Mouse (Mus musculus) thymus, postnatal 14 days (tissue): ENCODE data around the gene Mars2.
A peak's percentile ranks its signal among the peaks of the same experiment; 100 is the strongest.

ENCODE experiments used
- DNase-seq: peaks from one replicate; pipeline ENCODE4 v3.0.0; 2021

The Mars2 gene

DNA sequence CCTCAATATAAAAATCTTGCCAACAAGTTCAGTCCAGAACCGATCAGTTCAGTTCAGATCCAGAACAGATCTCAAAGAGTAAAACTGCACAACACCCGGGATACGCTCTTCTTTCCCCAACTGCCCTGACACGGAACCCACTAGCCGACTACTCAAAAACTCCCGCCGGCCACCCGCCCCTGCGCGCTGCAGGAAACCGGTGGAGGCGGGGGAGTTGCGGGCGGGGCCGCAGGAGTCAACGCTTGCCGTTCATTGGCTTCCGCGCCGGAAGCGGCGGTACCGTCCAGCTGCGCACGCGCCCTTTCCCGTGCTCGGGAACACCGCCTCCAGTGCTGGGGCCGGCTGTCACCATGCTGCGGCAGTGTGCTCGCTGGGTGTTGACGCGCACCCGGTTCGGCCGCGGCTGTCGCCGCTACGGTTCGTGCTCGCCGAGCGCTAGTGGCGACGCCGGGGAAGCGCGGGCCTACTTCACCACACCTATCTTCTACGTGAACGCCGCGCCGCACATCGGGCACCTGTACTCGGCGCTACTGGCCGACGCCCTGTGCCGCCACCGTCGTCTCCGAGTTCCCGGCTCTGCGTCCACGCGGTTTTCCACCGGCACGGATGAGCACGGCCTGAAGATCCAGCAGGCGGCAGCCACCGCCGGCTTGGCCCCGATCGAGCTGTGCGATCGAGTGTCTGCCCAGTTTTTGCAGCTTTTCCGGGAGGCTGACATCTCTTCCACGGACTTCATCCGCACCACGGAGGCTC, at the start of gene Mars2:
Gene Mars2 (plus strand): TSS at position 288 of the 753 bp plus-strand sequence.
- DNase-seq, result peak; percentile 97

- DNase-seq, result no peak
Measured at GRCm38 (mm10) chr1:55192015-55192414, 45.0 kb upstream of the Mars2 start.

GRCm38 (mm10) chr1:55192824-55193223, 44.2 kb upstream of the Mars2 start:
- DNase-seq, result peak; percentile 29

DNA sequence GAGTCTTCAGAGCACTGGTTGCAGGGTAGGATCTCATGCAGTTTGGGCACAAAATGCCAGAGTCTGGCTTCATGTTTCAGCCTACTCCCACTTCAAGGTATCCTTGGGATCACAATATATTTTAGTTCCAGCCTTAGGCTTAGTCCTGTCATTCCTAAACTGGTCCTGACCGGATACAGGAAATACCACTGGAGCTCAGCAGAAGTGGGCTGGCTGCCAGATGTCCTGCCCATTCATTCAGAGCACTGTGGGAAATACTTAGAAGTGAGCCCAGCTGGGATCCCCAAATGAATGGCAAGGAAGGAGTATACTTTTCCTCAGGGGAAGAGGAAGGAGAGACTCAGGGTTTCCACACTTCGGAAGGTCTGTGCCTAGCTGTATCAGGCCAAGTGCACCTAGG, 43.7 kb upstream of the Mars2 start:
- no peak for DNase-seq

DNA sequence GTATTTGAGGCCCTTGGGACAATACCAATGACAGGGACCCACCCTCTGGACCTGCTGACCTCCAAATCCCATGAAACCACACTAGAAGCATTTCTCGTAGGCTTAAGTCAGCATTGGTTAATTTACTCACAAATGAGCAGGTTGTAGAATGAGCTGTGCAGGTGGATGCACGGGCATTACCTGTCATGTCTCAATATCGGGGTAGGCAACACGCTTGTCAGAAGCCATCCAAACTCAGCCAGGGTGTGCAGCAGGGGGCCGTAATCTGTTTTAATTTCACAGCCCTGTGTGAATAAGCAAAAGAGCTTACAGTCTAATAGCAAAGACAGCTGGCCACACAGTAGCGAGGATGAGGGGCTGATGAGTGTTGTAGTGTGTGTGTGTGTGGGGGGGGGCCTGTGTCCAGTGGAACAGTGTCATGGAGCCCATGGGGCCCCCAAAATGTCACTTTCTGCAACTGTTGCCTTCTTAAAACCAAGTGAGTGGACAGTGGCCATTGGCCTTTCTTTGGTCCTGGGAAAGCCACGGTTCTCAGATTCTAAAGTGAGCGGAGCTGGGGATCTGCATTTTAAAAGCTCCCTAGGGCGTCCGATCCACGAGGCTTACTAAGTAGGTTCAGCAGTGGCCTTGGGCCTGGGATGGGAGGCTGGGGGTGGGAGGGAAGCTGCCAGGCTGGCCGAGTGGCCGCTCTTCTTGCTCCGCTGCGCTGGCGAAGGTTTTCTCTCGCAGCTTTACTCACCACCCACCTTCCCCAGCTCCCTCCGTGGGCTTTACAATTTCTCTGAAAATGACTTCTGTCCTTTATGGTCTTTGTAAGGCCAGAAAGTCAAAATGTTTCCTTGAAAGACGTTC, 42.7 kb upstream of the Mars2 start:
- DNase-seq, result no peak

DNA sequence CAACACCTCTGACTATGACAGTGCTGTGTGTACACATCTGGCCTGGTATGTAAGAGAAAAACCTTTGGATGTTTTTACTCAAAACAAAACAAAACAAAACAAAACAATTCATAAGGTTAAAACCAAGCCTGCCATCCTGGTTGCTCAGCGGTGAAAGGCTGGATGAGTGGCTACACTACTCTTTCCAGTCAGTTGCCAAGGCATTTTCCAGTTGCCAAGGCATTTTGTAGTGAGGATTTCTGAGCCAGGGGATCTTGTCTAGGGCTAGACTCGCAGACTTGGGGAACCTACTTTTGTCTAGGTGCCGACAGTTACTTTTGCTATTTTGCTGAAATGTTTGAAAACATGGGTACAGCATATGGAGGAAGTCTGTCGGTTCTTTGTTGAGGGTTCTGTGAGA, 42.0 kb upstream of the Mars2 start:
- DNase-seq, result no peak

GRCm38 (mm10) chr1:55196327-55197003, 40.5 kb upstream of the Mars2 start:
- peak; percentile 49 for DNase-seq

- no peak for DNase-seq
Measured at GRCm38 (mm10) chr1:55198719-55199118, 38.3 kb upstream of the Mars2 start.

GRCm38 (mm10) chr1:55201850-55202752, 34.9 kb upstream of the Mars2 start:
- DNase-seq, result no peak

GRCm38 (mm10) chr1:55205808-55206327, 31.1 kb upstream of the Mars2 start:
- DNase-seq, result no peak

DNA sequence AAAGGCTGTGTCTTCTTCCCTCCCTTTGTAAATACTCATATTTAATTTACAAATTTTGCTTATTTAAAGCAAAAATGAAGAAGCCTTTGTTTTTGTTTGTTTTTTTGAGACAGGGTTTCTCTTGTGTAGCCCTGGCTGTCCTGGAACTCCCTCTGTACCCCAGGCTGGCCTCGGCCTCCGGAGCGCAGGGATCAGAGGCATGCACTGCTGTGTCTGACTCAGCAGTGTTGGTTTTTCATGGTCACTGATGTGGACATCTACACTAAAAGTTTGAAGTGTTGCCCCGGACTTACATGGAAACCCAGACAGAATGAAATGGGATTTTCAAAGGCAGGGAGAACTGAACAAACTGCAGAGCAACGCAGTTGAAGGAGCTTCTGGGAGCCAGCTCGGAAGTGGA, 29.4 kb upstream of the Mars2 start:
- DNase-seq, result no peak

DNA sequence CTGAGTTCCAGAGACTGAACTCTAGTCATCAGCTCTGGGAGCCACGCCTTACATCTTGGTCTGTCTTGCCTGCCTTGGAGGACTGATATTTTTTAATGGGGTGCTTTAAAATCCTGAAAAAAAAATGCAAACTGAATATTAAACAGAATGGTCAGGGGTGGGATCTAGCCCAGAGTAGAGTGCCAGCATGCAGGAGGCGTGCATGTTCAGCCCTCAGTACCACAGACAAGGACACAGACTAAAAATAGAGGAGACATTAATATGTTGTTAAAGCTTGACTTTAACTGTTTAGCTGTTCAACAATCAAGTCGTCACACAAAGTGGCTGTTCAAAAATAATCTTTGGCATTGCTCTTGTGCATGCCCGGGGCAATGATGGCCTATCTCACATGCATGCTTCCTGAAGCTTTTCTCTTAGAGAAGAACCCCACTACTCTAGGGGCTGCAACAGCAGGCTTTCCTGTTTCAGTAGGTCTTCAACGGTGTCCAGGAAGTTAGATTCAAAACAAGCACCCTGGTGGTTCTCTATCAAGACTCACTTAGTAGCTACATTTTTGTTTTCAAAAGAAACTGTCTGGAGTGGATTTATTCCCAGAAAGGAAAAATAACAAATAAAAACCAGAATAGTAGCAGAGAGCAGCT, 28.4 kb upstream of the Mars2 start:
- DNase-seq, result peak; percentile 30

GRCm38 (mm10) chr1:55210202-55210965, 26.6 kb upstream of the Mars2 start:
- DNase-seq, result peak; percentile 71

GRCm38 (mm10) chr1:55211081-55211480, 25.9 kb upstream of the Mars2 start:
- no peak for DNase-seq

GRCm38 (mm10) chr1:55212771-55213170, 24.2 kb upstream of the Mars2 start:
- no peak for DNase-seq

DNA sequence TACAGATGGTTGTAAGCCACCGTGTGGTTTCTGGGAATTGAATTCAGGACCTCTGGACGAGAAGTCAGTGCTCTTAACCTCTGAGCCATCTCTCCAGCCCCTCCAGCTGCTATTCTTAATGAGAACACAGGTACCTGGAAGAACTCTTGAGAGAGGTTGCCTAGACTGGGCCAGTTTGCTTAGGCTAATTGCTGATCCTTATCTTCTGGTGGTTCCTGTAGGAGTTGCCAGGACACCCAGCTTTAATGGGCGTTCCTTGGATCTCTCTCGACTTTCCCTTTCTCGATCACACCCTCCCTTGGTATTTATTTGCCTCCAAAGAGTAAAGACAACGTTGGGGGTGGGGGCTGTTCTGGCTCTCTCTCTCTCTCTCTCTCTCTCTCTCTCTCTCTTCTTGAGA, 23.5 kb upstream of the Mars2 start:
- DNase-seq, result no peak

DNA sequence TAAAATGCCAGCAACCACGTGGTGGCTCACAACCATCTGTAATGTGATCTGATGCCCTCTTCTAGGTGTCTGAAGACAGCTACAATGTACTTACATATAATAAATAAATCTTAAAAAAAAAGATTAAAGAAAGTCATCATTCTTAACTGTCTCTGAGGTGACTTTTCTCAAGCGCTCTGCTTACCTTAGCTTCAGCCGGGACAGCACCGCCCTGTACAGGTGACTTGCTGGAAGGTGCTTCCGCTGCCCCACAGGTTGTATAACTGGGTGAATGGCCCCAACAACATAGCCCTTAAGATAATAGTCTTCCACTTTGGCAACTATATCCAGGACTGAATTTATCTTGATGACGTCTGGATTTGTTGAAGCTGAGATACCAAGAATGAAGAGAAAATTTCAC, 23.0 kb upstream of the Mars2 start:
- DNase-seq, result no peak

DNA sequence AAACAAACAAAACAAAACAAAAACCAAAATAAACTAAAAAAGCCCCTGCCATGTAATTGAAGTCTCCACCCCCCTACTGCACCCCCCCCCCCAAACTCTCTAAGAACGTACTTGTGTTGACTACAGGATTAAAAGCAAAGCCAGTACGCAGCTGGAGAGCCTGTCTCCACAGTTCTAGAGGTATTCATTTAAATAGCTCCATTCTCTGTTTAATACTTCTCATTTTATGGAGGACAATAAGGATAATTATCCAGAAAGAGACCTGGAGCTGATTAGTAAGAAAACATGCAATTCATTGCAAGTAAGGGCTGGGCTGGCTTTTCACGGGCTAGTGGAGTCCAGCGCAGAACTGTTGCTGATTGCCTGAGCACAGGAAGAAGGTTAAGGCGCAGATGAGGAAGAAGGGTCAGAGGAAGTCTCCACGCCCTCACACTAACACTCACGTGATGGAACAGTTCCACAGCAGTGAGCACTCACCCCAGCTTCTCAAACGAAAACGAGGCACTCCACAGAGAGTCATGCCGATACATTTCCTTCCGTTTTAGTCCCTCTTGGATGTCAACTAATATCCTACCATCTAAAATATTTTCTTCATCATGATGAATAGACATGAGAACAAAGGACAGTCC, 21.7 kb upstream of the Mars2 start:
- peak; percentile 61 for DNase-seq

GRCm38 (mm10) chr1:55217191-55217590, 19.8 kb upstream of the Mars2 start:
- DNase-seq, result no peak

GRCm38 (mm10) chr1:55221352-55221751, 15.6 kb upstream of the Mars2 start:
- DNase-seq, result no peak
